ENCODE assay signal across 10 mouse cellular contexts in the genomic region with DNA sequence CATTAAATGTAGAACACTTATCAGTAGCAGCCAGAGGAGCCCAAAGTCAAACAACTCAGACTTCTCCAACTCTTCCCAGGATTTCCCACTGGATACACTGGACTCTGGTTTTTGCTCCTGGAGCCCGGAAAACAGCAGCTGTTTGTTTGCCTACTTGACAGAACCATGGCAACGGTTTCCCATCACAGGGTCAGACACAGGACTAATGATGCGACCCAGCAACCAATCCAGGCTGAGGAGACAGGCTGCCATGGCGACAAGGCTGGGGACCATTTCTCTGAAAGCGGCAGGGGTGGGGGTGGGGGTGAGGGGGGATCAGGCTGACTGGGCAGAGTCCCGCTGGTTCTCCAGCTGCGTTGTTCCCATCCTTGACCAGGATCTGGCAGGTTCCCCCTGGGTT. TPM values are rescaled to one million over a fixed set of nuclear protein-coding genes. Genes with fewer than 3 reads are reported as not detected.
DNase-seq lines count a peak whose midpoint lies in the region; ATAC-seq and TF ChIP-seq lines count a peak whose summit lies in the region.
"Had no signal": no experiment of that assay in that cellular context is flagged by ENCODE, and none has a peak within 500 bp of the region (broad histone marks: within the 10 kb centered on the region; RNA-seq: fewer than 3 reads in every experiment).

No protein-coding gene starts in this region.

- H3K9ac ChIP-seq in lung, postnatal 0 days (replicated peaks; ENCODE audit: low read depth): no peak overlapping the region
- H3K9ac ChIP-seq in forebrain, embryonic 15.5 days (replicated peaks): no peak overlapping the region
- no peak overlapping the region for H3K9ac ChIP-seq in intestine, postnatal 0 days (ENCODE audit: low read depth, low read length)

- 14% methylated on average over 7 of the region's 7 CpGs for WGBS in lung, postnatal 0 days
- WGBS in forebrain, embryonic 15.5 days: 3% methylated on average over 7 of the region's 7 CpGs
- WGBS in intestine, postnatal 0 days: 15% methylated on average over 7 of the region's 7 CpGs

- H3K9me3 ChIP-seq in lung, postnatal 0 days (ENCODE audit: low read length): no peaks in the 10 kb centered on the region
- H3K9me3 ChIP-seq in forebrain, embryonic 15.5 days: no peaks in the 10 kb centered on the region
- no peaks in the 10 kb centered on the region for H3K9me3 ChIP-seq in intestine, postnatal 0 days (ENCODE audit: control insufficient read depth)

- H3K27ac ChIP-seq in lung, postnatal 0 days (ENCODE audit: low read length): no peak overlapping the region
- H3K27ac ChIP-seq in forebrain, embryonic 15.5 days (replicated peaks): peak overlapping the region; percentile 83
- H3K27ac ChIP-seq in intestine, postnatal 0 days (ENCODE audit: low read depth, low read length): no peak overlapping the region

- DNase-seq in lung, postnatal 10 days: peak; percentile 22
- no peak for DNase-seq in lung, postnatal 0 days (ENCODE audit: low spot score)
- DNase-seq in layer of hippocampus, adult 9-11 months: peak; percentile 63
- DNase-seq in retina, postnatal 7 days (ENCODE audit: low read depth, low spot score): peak; percentile 30
- DNase-seq in cerebellum, postnatal 25 days: no peak

- no peak overlapping the region for H3K4me3 ChIP-seq in lung, postnatal 0 days (ENCODE audit: low read depth, low read length)
- H3K4me3 ChIP-seq in forebrain, embryonic 15.5 days: no peak overlapping the region
- H3K4me3 ChIP-seq in intestine, postnatal 0 days (ENCODE audit: low read depth, low read length): no peak overlapping the region

- no peaks in the 10 kb centered on the region for H3K4me1 ChIP-seq in lung, postnatal 0 days (ENCODE audit: insufficient read depth, low read depth, low read length)
- peaks cover 18% of the 10 kb centered on the region for H3K4me1 ChIP-seq in forebrain, embryonic 15.5 days
- no peaks in the 10 kb centered on the region for H3K4me1 ChIP-seq in intestine, postnatal 0 days (replicated peaks; ENCODE audit: control insufficient read depth, insufficient read depth, low read length)

- H3K27me3 ChIP-seq in lung, postnatal 0 days (replicated peaks; ENCODE audit: insufficient read depth, low read length): no peaks in the 10 kb centered on the region
- 0 out of 2 replicates have a peak, but pooled peaks cover 3% of the 10 kb centered on the region for H3K27me3 ChIP-seq in forebrain, embryonic 15.5 days
- H3K27me3 ChIP-seq in intestine, postnatal 0 days (replicated peaks; ENCODE audit: control insufficient read depth, insufficient read depth, low read length): no peaks in the 10 kb centered on the region

- no peak overlapping the region for H3K4me2 ChIP-seq in lung, postnatal 0 days (replicated peaks; ENCODE audit: low read depth, low read length)
- no peak overlapping the region for H3K4me2 ChIP-seq in forebrain, embryonic 15.5 days (replicated peaks)
- no peak overlapping the region for H3K4me2 ChIP-seq in intestine, postnatal 0 days (replicated peaks; ENCODE audit: low read depth)

- no peak for TF ChIP-seq CTCF in lung, postnatal 0 days (IDR thresholded peaks at IDR 0.05)
- no peak for TF ChIP-seq CTCF in intestine, postnatal 0 days (IDR thresholded peaks at IDR 0.05; ENCODE audit: low read depth)

- TF ChIP-seq EP300 in lung, postnatal 0 days (IDR thresholded peaks at IDR 0.05): no peak

- ATAC-seq in lung, postnatal 0 days: no peak
- peak; percentile 92 for ATAC-seq in forebrain, embryonic 15.5 days (replicated peaks)
- no peak for ATAC-seq in megakaryocyte, adult 5-6 weeks (ENCODE audit: poor library complexity, severe bottlenecking)
- ATAC-seq in intestine, postnatal 0 days: no peak

- H3K36me3 ChIP-seq in lung, postnatal 0 days (ENCODE audit: insufficient read depth, low read length): no peaks in the 10 kb centered on the region
- H3K36me3 ChIP-seq in forebrain, embryonic 15.5 days: no peaks in the 10 kb centered on the region
- no peaks in the 10 kb centered on the region for H3K36me3 ChIP-seq in intestine, postnatal 0 days (ENCODE audit: control insufficient read depth, insufficient read depth)

RNA-seq across cellular contexts. Expression of gene Resp18, which starts 11.2 kb away (rescaled TPM):
- 1.5 and 1.8 TPM in 2 replicates for polyA plus RNA-seq in lung, postnatal 0 days (2015; fragmentation: Nextera tagmentation; extraction: Ambion mirVana)
- polyA plus RNA-seq in forebrain, embryonic 15.5 days (2015; fragmentation: Nextera tagmentation; extraction: Ambion mirVana): 38.6 and 51.0 TPM in 2 replicates
- not detected in 2 replicates for total RNA-seq in megakaryocyte, adult 5-6 weeks (2015)
- not detected in 2 replicates for total RNA-seq in megakaryocyte, adult 5-6 weeks (2017)
- polyA plus RNA-seq in intestine, postnatal 0 days (2015; fragmentation: Nextera tagmentation; extraction: Ambion mirVana): 12.9 and 15.9 TPM in 2 replicates

RNA-seq across cellular contexts. Expression of gene Ptprn, which starts 25.1 kb away (rescaled TPM):
- 0.90 and 0.92 TPM in 2 replicates for polyA plus RNA-seq in lung, postnatal 0 days (2015; fragmentation: Nextera tagmentation; extraction: Ambion mirVana)
- 6.9 and 8.7 TPM in 2 replicates for polyA plus RNA-seq in forebrain, embryonic 15.5 days (2015; fragmentation: Nextera tagmentation; extraction: Ambion mirVana)
- total RNA-seq in megakaryocyte, adult 5-6 weeks (2015): not detected in 2 replicates
- not detected in 2 replicates for total RNA-seq in megakaryocyte, adult 5-6 weeks (2017)
- 3.0 TPM in 2 replicates for polyA plus RNA-seq in intestine, postnatal 0 days (2015; fragmentation: Nextera tagmentation; extraction: Ambion mirVana)

RNA-seq across cellular contexts. Expression of gene Dnpep, which starts 28.4 kb away (rescaled TPM):
- polyA plus RNA-seq in lung, postnatal 0 days (2015; fragmentation: Nextera tagmentation; extraction: Ambion mirVana): 109 TPM in 2 replicates
- polyA plus RNA-seq in forebrain, embryonic 15.5 days (2015; fragmentation: Nextera tagmentation; extraction: Ambion mirVana): 162 and 163 TPM in 2 replicates
- 26.2 and 32.0 TPM in 2 replicates for total RNA-seq in megakaryocyte, adult 5-6 weeks (2015)
- total RNA-seq in megakaryocyte, adult 5-6 weeks (2017): 31.1 and 35.9 TPM in 2 replicates
- 125 and 130 TPM in 2 replicates for polyA plus RNA-seq in intestine, postnatal 0 days (2015; fragmentation: Nextera tagmentation; extraction: Ambion mirVana)

RNA-seq across cellular contexts. Expression of gene Dnajb2, which starts 53.2 kb away (rescaled TPM):
- 40.1 and 45.6 TPM in 2 replicates for polyA plus RNA-seq in lung, postnatal 0 days (2015; fragmentation: Nextera tagmentation; extraction: Ambion mirVana)
- 53.0 and 54.0 TPM in 2 replicates for polyA plus RNA-seq in forebrain, embryonic 15.5 days (2015; fragmentation: Nextera tagmentation; extraction: Ambion mirVana)
- 1.9 and 2.6 TPM in 2 replicates for total RNA-seq in megakaryocyte, adult 5-6 weeks (2015)
- 5.9 and 7.3 TPM in 2 replicates for total RNA-seq in megakaryocyte, adult 5-6 weeks (2017)
- 10.9 and 11.4 TPM in 2 replicates for polyA plus RNA-seq in intestine, postnatal 0 days (2015; fragmentation: Nextera tagmentation; extraction: Ambion mirVana)

RNA-seq across cellular contexts. Expression of gene A630095N17Rik, which starts 57.5 kb away (rescaled TPM):
- not detected in 2 replicates for polyA plus RNA-seq in lung, postnatal 0 days (2015; fragmentation: Nextera tagmentation; extraction: Ambion mirVana)
- not detected in 2 replicates for polyA plus RNA-seq in forebrain, embryonic 15.5 days (2015; fragmentation: Nextera tagmentation; extraction: Ambion mirVana)
- total RNA-seq in megakaryocyte, adult 5-6 weeks (2015): not detected in 2 replicates
- not detected in 2 replicates for total RNA-seq in megakaryocyte, adult 5-6 weeks (2017)
- not detected in 2 replicates for polyA plus RNA-seq in intestine, postnatal 0 days (2015; fragmentation: Nextera tagmentation; extraction: Ambion mirVana)
- polyA plus RNA-seq: frontal cortex, adult 2 months; limb, embryonic 14.5 days had no signal

Comparison
In these comparisons a context has a peak if more than half of its experiments do, and no peak if none do; other contexts are left out.
1. DNase-seq: peak in lung, postnatal 10 days (single experiment), layer of hippocampus, adult 9-11 months (single experiment) and retina, postnatal 7 days (single experiment); none in lung, postnatal 0 days (single experiment) and cerebellum, postnatal 25 days (0 of 2).